Mouse (Mus musculus) kidney, adult 9 months (tissue): ENCODE results near the gene Olfr692.

Experiments used
- DNase-seq: peaks from one replicate; pipeline ENCODE4 v3.0.0; 2022

The Olfr692 gene

DNA sequence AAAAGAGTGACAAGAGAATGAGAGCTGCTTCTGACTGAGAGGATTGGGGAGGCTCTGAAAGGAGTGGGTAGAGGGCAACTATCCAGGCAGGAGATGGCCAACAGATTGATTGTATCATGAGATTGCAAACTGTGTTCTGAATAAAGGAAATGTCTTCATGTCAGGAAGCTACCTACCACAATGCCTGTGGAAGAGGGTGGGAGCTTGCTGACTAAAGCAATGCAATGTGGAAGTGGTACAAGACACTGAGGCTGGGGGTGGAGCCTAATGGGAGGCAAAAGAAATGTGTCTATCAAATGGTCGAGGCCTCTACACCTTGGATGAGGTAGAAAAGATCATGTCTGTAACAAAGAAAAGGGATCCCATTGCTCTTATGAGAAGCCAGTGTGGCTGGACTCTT lies 38.3 kb downstream of the Olfr692 start:
- DNase-seq, result no peak

- peak; percentile 81 for DNase-seq
Measured at GRCm38 (mm10) chr7:105411874-105412632, 44.0 kb downstream of the Olfr692 start.

DNA sequence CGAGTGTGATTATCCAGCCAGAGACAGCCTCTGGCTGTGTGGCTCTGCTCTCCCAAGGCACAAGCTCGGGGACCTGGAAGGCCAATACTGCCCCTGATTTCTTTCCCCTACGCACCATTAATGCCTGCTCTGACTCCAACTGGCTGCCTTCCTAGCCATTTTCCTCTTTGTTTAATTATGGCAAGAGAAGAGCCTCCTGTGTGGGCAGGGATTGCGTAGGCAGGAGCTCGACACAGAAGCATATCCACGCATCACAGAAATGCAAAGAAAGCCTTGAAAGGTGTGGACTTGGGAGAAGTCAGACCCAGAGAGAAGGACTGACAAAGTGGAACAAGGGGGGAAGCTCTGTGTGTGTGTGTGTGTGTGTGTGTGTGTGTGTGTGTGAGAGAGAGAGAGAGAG lies 46.4 kb downstream of the Olfr692 start:
- DNase-seq, result no peak

GRCm38 (mm10) chr7:105416529-105416928 lies 48.5 kb downstream of the Olfr692 start:
- DNase-seq, result no peak

- DNase-seq, result no peak
Measured at GRCm38 (mm10) chr7:105418106-105418505, 50.1 kb downstream of the Olfr692 start.
